In genomic region chr11:77984836-77985231, GRCm38 (mm10) we compare ENCODE assay signal across 8 mouse cellular contexts. TPM values are rescaled to one million over a fixed set of nuclear protein-coding genes. Genes with fewer than 3 reads are reported as not detected.
DNase-seq lines count a peak whose midpoint lies in the region; ATAC-seq and TF ChIP-seq lines count a peak whose summit lies in the region.

No protein-coding gene starts in this region.

- H3K9me3 ChIP-seq in E14TG2a.4 (ENCODE audit: low read length) = no peaks in the 10 kb centered on the region
- H3K9me3 ChIP-seq in heart, embryonic 15.5 days (replicated peaks) = no peaks in the 10 kb centered on the region

- peak overlapping the region; percentile 99 for H3K9ac ChIP-seq in heart, embryonic 15.5 days

- H3K4me3 ChIP-seq in E14TG2a.4 (replicated peaks; ENCODE audit: low read length) = peak overlapping the region; percentile 97
- peak overlapping the region; percentile 100 for H3K4me3 ChIP-seq in heart, embryonic 15.5 days

- peak overlapping the region; percentile 99 for H3K27ac ChIP-seq in heart, embryonic 15.5 days

- peak; percentile 33 for DNase-seq in Patski (ENCODE audit: low read depth, low spot score)
- peak; percentile 70 for DNase-seq in embryo, embryonic 9.5 days (ENCODE audit: extremely low spot score)
- DNase-seq in kidney, postnatal 14 days = peak; percentile 73
- DNase-seq in lung, postnatal 10 days = peak; percentile 53
- DNase-seq in spleen, postnatal 4 days (ENCODE audit: low spot score in 2 of 2) = peak; percentile 36 to 71

- under 1% methylated on average over 13 of the region's 13 CpGs for WGBS in heart, embryonic 15.5 days

- no peak for TF ChIP-seq CTCF in E14TG2a.4 (conservative IDR thresholded peaks at IDR 0.05; ENCODE audit: low read length)
- no peak for TF ChIP-seq CTCF in Patski (IDR thresholded peaks at IDR 0.05)

- peak; percentile 2 for ATAC-seq in Patski
- ATAC-seq in heart, embryonic 15.5 days (replicated peaks; ENCODE audit: insufficient number of reproducible peaks, insufficient read depth, low FRiP score, low read depth) = no peak
- no peak for ATAC-seq in activated CD4-positive, CD25-positive, alpha-beta regulatory T cell, adult 4 months

- in situ Hi-C loops in Patski (cut with MboI; ENCODE audit: low pct_unique_long_range_greater_than_20kb) = no loop called here

- peak overlapping the region; percentile 90 for H3K4me2 ChIP-seq in heart, embryonic 15.5 days

- CTCF ChIA-PET in Patski (lab: Charles Lee) = no interaction called here

- H3K4me1 ChIP-seq in E14TG2a.4 (replicated peaks; ENCODE audit: low read depth, low read length) = peaks cover 61% of the 10 kb centered on the region
- H3K4me1 ChIP-seq in heart, embryonic 15.5 days (replicated peaks) = peaks cover 23% of the 10 kb centered on the region

- no peaks in the 10 kb centered on the region for H3K27me3 ChIP-seq in E14TG2a.4 (ENCODE audit: insufficient read depth, low read length)
- H3K27me3 ChIP-seq in Patski = no peaks in the 10 kb centered on the region
- no peaks in the 10 kb centered on the region for H3K27me3 ChIP-seq in heart, embryonic 15.5 days

- POLR2A ChIA-PET in Patski (lab: Charles Lee) = interaction anchor here (0.6 to 3.0 kb wide), 6 partner anchors 14 to 980 kb away, joined by 3 to 8 read pairs (median 4); partner anchors contain the start of gene Flot2

- peaks cover 42% of the 10 kb centered on the region for H3K36me3 ChIP-seq in E14TG2a.4 (ENCODE audit: insufficient read depth, low read length)
- H3K36me3 ChIP-seq in heart, embryonic 15.5 days = peaks cover 22% of the 10 kb centered on the region

RNA-seq across cellular contexts. Expression of gene Phf12, which starts 2.3 kb away (rescaled TPM):
- 60.8 TPM for polyA plus RNA-seq in Patski (2021)
- 9.6 and 12.8 TPM in 2 replicates for polyA plus RNA-seq in heart, embryonic 15.5 days (2015; fragmentation: Nextera tagmentation; extraction: Ambion mirVana)
- 10 to 100 TPM; 24.8 to 27.2 TPM for polyA plus RNA-seq in activated CD4-positive, CD25-positive, alpha-beta regulatory T cell, adult 4 months (2017; shearing (Covaris generic))

RNA-seq across cellular contexts. Expression of gene Dhrs13, which starts 47.2 kb away (rescaled TPM):
- polyA plus RNA-seq in Patski (2021) = 17.9 TPM
- polyA plus RNA-seq in heart, embryonic 15.5 days (2015; fragmentation: Nextera tagmentation; extraction: Ambion mirVana) = 10.7 and 14.0 TPM in 2 replicates
- 1 to 10 TPM; 1.3 to 2.4 TPM for polyA plus RNA-seq in activated CD4-positive, CD25-positive, alpha-beta regulatory T cell, adult 4 months (2017; shearing (Covaris generic))

RNA-seq across cellular contexts. Expression of gene Flot2, which starts 52.9 kb away (rescaled TPM):
- polyA plus RNA-seq in Patski (2021) = 143 TPM
- polyA plus RNA-seq in heart, embryonic 15.5 days (2015; fragmentation: Nextera tagmentation; extraction: Ambion mirVana) = 85.8 and 100 TPM in 2 replicates
- 10 to 100 TPM; 23.2 to 28.6 TPM for polyA plus RNA-seq in activated CD4-positive, CD25-positive, alpha-beta regulatory T cell, adult 4 months (2017; shearing (Covaris generic))

RNA-seq across cellular contexts. Expression of gene Sez6, which starts 54.2 kb away (rescaled TPM):
- polyA plus RNA-seq in Patski (2021) = not detected
- polyA plus RNA-seq in heart, embryonic 15.5 days (2015; fragmentation: Nextera tagmentation; extraction: Ambion mirVana) = 0.05 and 0.15 TPM in 2 replicates
- under 1 TPM in 1 of 2 experiments, not detected in 1; 0.20 TPM for polyA plus RNA-seq in activated CD4-positive, CD25-positive, alpha-beta regulatory T cell, adult 4 months (2017; shearing (Covaris generic))
